Comparison of ENCODE assay signal across 8 mouse cellular contexts in the genomic region with DNA sequence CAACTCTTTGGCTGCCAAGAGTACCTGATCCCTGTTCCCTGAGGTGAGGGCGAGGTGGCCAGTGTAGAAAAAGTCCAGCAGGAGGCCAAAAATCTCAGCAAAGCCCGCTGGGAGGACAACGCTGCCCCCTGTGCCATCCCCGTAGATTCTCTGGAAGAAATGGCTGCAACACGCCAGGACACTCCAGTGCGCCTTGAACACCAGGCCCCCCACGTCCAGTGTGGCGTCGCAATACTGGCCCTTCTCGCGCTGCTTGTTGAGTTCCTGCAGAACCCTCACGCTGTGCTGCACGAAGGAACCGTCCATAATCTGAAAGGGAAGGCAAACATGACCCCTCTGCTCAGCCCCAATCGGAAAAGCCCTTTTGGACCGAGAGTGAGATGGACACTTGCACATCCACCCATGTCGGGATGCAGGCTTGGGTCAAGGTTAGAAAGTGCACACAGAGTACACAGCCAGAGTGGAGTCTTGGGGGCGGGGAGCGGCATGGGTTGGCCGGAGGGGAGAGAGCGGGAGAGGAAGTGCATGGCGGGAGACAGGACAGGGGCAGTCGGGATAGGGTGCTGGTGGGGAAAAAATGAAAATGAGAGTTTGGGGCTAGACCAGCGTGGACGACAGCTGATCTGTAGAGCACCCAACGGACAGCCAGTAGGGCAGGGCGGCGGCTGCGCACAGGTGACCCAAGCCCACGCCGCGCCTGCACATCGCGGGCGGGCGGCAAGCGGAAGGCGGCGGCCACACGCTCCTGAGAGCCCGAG. TPM values are rescaled to one million over a fixed set of nuclear protein-coding genes. Genes with fewer than 3 reads are reported as not detected.
DNase-seq lines count a peak whose midpoint lies in the region; ATAC-seq and TF ChIP-seq lines count a peak whose summit lies in the region.

No protein-coding gene starts in this region.

- no peak for TF ChIP-seq EP300 in MEL (IDR thresholded peaks at IDR 0.05; ENCODE audit: low read depth in 1 of 2, low read length in 2 of 2)

- H3K79me2 ChIP-seq in MEL (ENCODE audit: control insufficient read depth, insufficient read depth, low read length, poor library complexity), result peaks cover 30% of the 10 kb centered on the region

- TF ChIP-seq RAD21 in MEL (IDR thresholded peaks at IDR 0.05; ENCODE audit: low read depth, low read length), result no peak

- H3K36me3 ChIP-seq in MEL (ENCODE audit: control insufficient read depth in 1 of 2, insufficient read depth in 2 of 2, low read length in 2 of 2), result peaks cover 0 to 15% of the 10 kb centered on the region in 2 experiments; a peak in 2 of 4 replicates
- peaks cover 19% of the 10 kb centered on the region for H3K36me3 ChIP-seq in intestine, postnatal 0 days (ENCODE audit: control insufficient read depth, insufficient read depth)

- H3K4me1 ChIP-seq in MEL (ENCODE audit: control insufficient read depth in 1 of 2, insufficient read depth in 2 of 2, low read length in 2 of 2), result peaks cover 0 to 22% of the 10 kb centered on the region in 2 experiments; a peak in 3 of 4 replicates
- peaks cover 3% of the 10 kb centered on the region; the same call in 1 of the 2 replicates for H3K4me1 ChIP-seq in embryonic fibroblast, embryonic 13.5 days (ENCODE audit: control insufficient read depth, insufficient read depth, low read length)
- H3K4me1 ChIP-seq in intestine, postnatal 0 days (replicated peaks; ENCODE audit: control insufficient read depth, insufficient read depth, low read length), result peaks cover 5% of the 10 kb centered on the region

- no peaks in the 10 kb centered on the region for H3K9me3 ChIP-seq in MEL (replicated peaks; ENCODE audit: insufficient read depth, low read length)
- H3K9me3 ChIP-seq in intestine, postnatal 0 days (ENCODE audit: control insufficient read depth), result no peaks in the 10 kb centered on the region

- H3K27ac ChIP-seq in MEL (ENCODE audit: control insufficient read depth, low read depth, low read length), result peak overlapping the region; percentile 37; the same call in 1 of the 2 replicates
- H3K27ac ChIP-seq in embryonic fibroblast, embryonic 13.5 days (ENCODE audit: insufficient read depth, low read length), result no peak overlapping the region
- peak overlapping the region; percentile 75 for H3K27ac ChIP-seq in intestine, postnatal 0 days (ENCODE audit: low read depth, low read length)

- peak; percentile 37 for DNase-seq in gastrocnemius, postnatal 14 days
- DNase-seq in gastrocnemius, adult 8-10 months (ENCODE audit: low spot score in 2 of 2), result no peak
- peak; percentile 53 for DNase-seq in MEL (ENCODE audit: low read depth, low spot score)
- DNase-seq in lung, postnatal 25 days (ENCODE audit: low spot score), result peak; percentile 30
- no peak for DNase-seq in spleen, postnatal 4 days (ENCODE audit: low spot score in 2 of 2)

- ATAC-seq in intestine, postnatal 0 days, result peak; percentile 55
- ATAC-seq in activated CD4-positive, CD25-positive, alpha-beta regulatory T cell, adult 4 months, result no peak

- TF ChIP-seq CTCF in MEL (IDR thresholded peaks at IDR 0.05 in 2 of 3, conservative IDR thresholded peaks at IDR 0.05 in 1 of 3; ENCODE audit: control insufficient read depth in 1 of 3, insufficient read depth in 1 of 3, low read depth in 2 of 3, low read length in 3 of 3, poor library complexity in 1 of 3, severe bottlenecking in 1 of 3), result no peak
- no peak for TF ChIP-seq CTCF in embryonic fibroblast, embryonic 13.5 days (IDR thresholded peaks at IDR 0.05; ENCODE audit: borderline replicate concordance, insufficient read depth, low read length)
- TF ChIP-seq CTCF in intestine, postnatal 0 days (IDR thresholded peaks at IDR 0.05; ENCODE audit: low read depth), result peak; percentile 36

- H3K4me2 ChIP-seq in intestine, postnatal 0 days (replicated peaks; ENCODE audit: low read depth), result peak overlapping the region; percentile 97

- intact Hi-C loops in gastrocnemius, postnatal 14 days (cut with DNase I; ENCODE audit: low total_unique reads), result loop anchor here (2.0 kb wide), 1 partner anchor 44 kb away; no protein-coding TSS in a partner anchor

- TF ChIP-seq POLR2A in MEL (IDR thresholded peaks at IDR 0.05; ENCODE audit: control insufficient read depth in 1 of 2, insufficient read depth in 1 of 2, low read depth in 1 of 2, low read length in 2 of 2, poor library complexity in 1 of 2), result no peak
- TF ChIP-seq POLR2A in embryonic fibroblast, embryonic 13.5 days (IDR thresholded peaks at IDR 0.05; ENCODE audit: low read depth, low read length), result no peak

- 1% methylated on average over 35 of the region's 41 CpGs for WGBS in intestine, postnatal 0 days

- H3K9ac ChIP-seq in MEL (ENCODE audit: control insufficient read depth, low read depth, low read length, poor library complexity, severe bottlenecking), result peak overlapping the region; percentile 84
- peak overlapping the region; percentile 41 for H3K9ac ChIP-seq in intestine, postnatal 0 days (ENCODE audit: low read depth, low read length)

- H3K27me3 ChIP-seq in MEL (ENCODE audit: control insufficient read depth in 1 of 2, insufficient read depth in 2 of 2, low read length in 2 of 2), result no peaks in the 10 kb centered on the region
- no peaks in the 10 kb centered on the region for H3K27me3 ChIP-seq in intestine, postnatal 0 days (replicated peaks; ENCODE audit: control insufficient read depth, insufficient read depth, low read length)

- H3K4me3 ChIP-seq in MEL (ENCODE audit: control insufficient read depth in 1 of 2, insufficient read depth in 1 of 2, low read depth in 2 of 2, low read length in 2 of 2), result peak overlapping the region; percentile 69 to 71
- H3K4me3 ChIP-seq in embryonic fibroblast, embryonic 13.5 days (ENCODE audit: insufficient read depth, low read length), result peak overlapping the region; percentile 90
- H3K4me3 ChIP-seq in intestine, postnatal 0 days (ENCODE audit: low read depth, low read length), result peak overlapping the region; percentile 65

TF ChIP-seq in MEL, 35 proteins besides CTCF, POLR2A, EP300 and RAD21:
- TF ChIP-seq NRF1 (IDR thresholded peaks at IDR 0.05; ENCODE audit: insufficient read depth, low read depth, low read length, poor library complexity, severe bottlenecking), result peak; percentile 56; the same call in 1 of the 2 replicates
- no peak for TF ChIP-seq SIN3A (IDR thresholded peaks at IDR 0.05; ENCODE audit: low read length)

RNA-seq across cellular contexts. Expression of gene Zbtb48, which starts 0.5 kb away (rescaled TPM):
- total RNA-seq in gastrocnemius, postnatal 14 days (2021), result 1 to 10 TPM; 1.8 to 3.3 TPM
- 1 to 10 TPM; 2.3 to 4.8 (median 3.1) TPM for total RNA-seq in gastrocnemius, adult 8-10 months (2022)
- 9.4 and 12.1 TPM in 2 replicates for total RNA-seq in MEL (2012; rRNA removed)
- polyA plus RNA-seq in MEL (2012; ENCODE audit: insufficient read depth in 1 of 2, insufficient read length in 2 of 2, low read depth in 1 of 2, low replicate concordance in 2 of 2, missing spikeins in 1 of 2), result 10 to 100 TPM in 1 of 2 experiments, not detected in 1; 21.4 TPM
- 5.7 and 7.5 TPM in 2 replicates for polyA plus RNA-seq in embryonic fibroblast, embryonic 13.5 days (2011; ENCODE audit: insufficient read length, low read depth, missing spikeins)
- polyA plus RNA-seq in intestine, postnatal 0 days (2015; fragmentation: Nextera tagmentation; extraction: Ambion mirVana), result 6.7 and 7.6 TPM in 2 replicates
- polyA plus RNA-seq in activated CD4-positive, CD25-positive, alpha-beta regulatory T cell, adult 4 months (2017; shearing (Covaris generic)), result 10 to 100 TPM; 14.1 to 22.0 TPM

RNA-seq across cellular contexts. Expression of gene Tas1r1, which starts 11.4 kb away (rescaled TPM):
- total RNA-seq in gastrocnemius, postnatal 14 days (2021), result 1 to 10 TPM in 1 of 2 experiments, under 1 TPM in 1; 0.80 to 1.3 TPM
- total RNA-seq in gastrocnemius, adult 8-10 months (2022), result 1 to 10 TPM in 1 of 4 experiments, under 1 TPM in 3; 0.32 to 1.3 (median 0.66) TPM
- total RNA-seq in MEL (2012; rRNA removed), result 0.12 TPM in 1 of 2 replicates, not detected in the other
- under 1 TPM in 1 of 2 experiments, not detected in 1; 0.21 TPM for polyA plus RNA-seq in MEL (2012; ENCODE audit: insufficient read depth in 1 of 2, insufficient read length in 2 of 2, low read depth in 1 of 2, low replicate concordance in 2 of 2, missing spikeins in 1 of 2)
- not detected in 2 replicates for polyA plus RNA-seq in embryonic fibroblast, embryonic 13.5 days (2011; ENCODE audit: insufficient read length, low read depth, missing spikeins)
- 0.08 TPM in 1 of 2 replicates, not detected in the other for polyA plus RNA-seq in intestine, postnatal 0 days (2015; fragmentation: Nextera tagmentation; extraction: Ambion mirVana)
- polyA plus RNA-seq in activated CD4-positive, CD25-positive, alpha-beta regulatory T cell, adult 4 months (2017; shearing (Covaris generic)), result not detected

RNA-seq across cellular contexts. Expression of gene Nol9, which starts 12.2 kb away (rescaled TPM):
- 1 to 10 TPM; 7.7 to 9.1 TPM for total RNA-seq in gastrocnemius, postnatal 14 days (2021)
- 10 to 100 TPM in 2 of 4 experiments, 1 to 10 TPM in 2; 9.4 to 13.2 (median 10.0) TPM for total RNA-seq in gastrocnemius, adult 8-10 months (2022)
- total RNA-seq in MEL (2012; rRNA removed), result 75.1 and 80.9 TPM in 2 replicates
- 100 to 1,000 TPM in 1 of 2 experiments, 10 to 100 TPM in 1; 80.3 to 114 TPM for polyA plus RNA-seq in MEL (2012; ENCODE audit: insufficient read depth in 1 of 2, insufficient read length in 2 of 2, low read depth in 1 of 2, low replicate concordance in 2 of 2, missing spikeins in 1 of 2)
- polyA plus RNA-seq in embryonic fibroblast, embryonic 13.5 days (2011; ENCODE audit: insufficient read length, low read depth, missing spikeins), result 29.2 and 32.2 TPM in 2 replicates
- 9.7 and 10.7 TPM in 2 replicates for polyA plus RNA-seq in intestine, postnatal 0 days (2015; fragmentation: Nextera tagmentation; extraction: Ambion mirVana)
- 10 to 100 TPM; 11.3 to 14.6 TPM for polyA plus RNA-seq in activated CD4-positive, CD25-positive, alpha-beta regulatory T cell, adult 4 months (2017; shearing (Covaris generic))

RNA-seq across cellular contexts. Expression of gene Klhl21, which starts 18.3 kb away (rescaled TPM):
- 10 to 100 TPM; 26.9 to 31.8 TPM for total RNA-seq in gastrocnemius, postnatal 14 days (2021)
- 100 to 1,000 TPM; 125 to 158 (median 140) TPM for total RNA-seq in gastrocnemius, adult 8-10 months (2022)
- 17.5 and 18.0 TPM in 2 replicates for total RNA-seq in MEL (2012; rRNA removed)
- polyA plus RNA-seq in MEL (2012; ENCODE audit: insufficient read depth in 1 of 2, insufficient read length in 2 of 2, low read depth in 1 of 2, low replicate concordance in 2 of 2, missing spikeins in 1 of 2), result 10 to 100 TPM in 1 of 2 experiments, not detected in 1; 22.5 TPM
- polyA plus RNA-seq in embryonic fibroblast, embryonic 13.5 days (2011; ENCODE audit: insufficient read length, low read depth, missing spikeins), result 10.7 and 13.0 TPM in 2 replicates
- 5.3 and 5.8 TPM in 2 replicates for polyA plus RNA-seq in intestine, postnatal 0 days (2015; fragmentation: Nextera tagmentation; extraction: Ambion mirVana)
- 1 to 10 TPM; 2.2 to 4.2 TPM for polyA plus RNA-seq in activated CD4-positive, CD25-positive, alpha-beta regulatory T cell, adult 4 months (2017; shearing (Covaris generic))

RNA-seq across cellular contexts. Expression of gene Phf13, which starts 30.9 kb away (rescaled TPM):
- total RNA-seq in gastrocnemius, postnatal 14 days (2021), result 1 to 10 TPM; 4.1 to 4.4 TPM
- total RNA-seq in gastrocnemius, adult 8-10 months (2022), result 1 to 10 TPM; 3.9 to 4.8 (median 4.5) TPM
- total RNA-seq in MEL (2012; rRNA removed), result 2.0 and 3.2 TPM in 2 replicates
- polyA plus RNA-seq in MEL (2012; ENCODE audit: insufficient read depth in 1 of 2, insufficient read length in 2 of 2, low read depth in 1 of 2, low replicate concordance in 2 of 2, missing spikeins in 1 of 2), result 1 to 10 TPM in 1 of 2 experiments, not detected in 1; 6.6 TPM
- 21.0 and 23.2 TPM in 2 replicates for polyA plus RNA-seq in embryonic fibroblast, embryonic 13.5 days (2011; ENCODE audit: insufficient read length, low read depth, missing spikeins)
- 10.6 and 11.0 TPM in 2 replicates for polyA plus RNA-seq in intestine, postnatal 0 days (2015; fragmentation: Nextera tagmentation; extraction: Ambion mirVana)
- polyA plus RNA-seq in activated CD4-positive, CD25-positive, alpha-beta regulatory T cell, adult 4 months (2017; shearing (Covaris generic)), result 1 to 10 TPM; 2.3 to 3.0 TPM

Comparison
In these comparisons a context has a peak if more than half of its experiments do, and no peak if none do; other contexts are left out.
1. DNase-seq: peak in gastrocnemius, postnatal 14 days (single experiment), MEL (single experiment) and lung, postnatal 25 days (single experiment); none in gastrocnemius, adult 8-10 months (0 of 2) and spleen, postnatal 4 days (0 of 2).
2. Peak in every context shown above with its lines, with median percentiles within 50 percentile points of each other: H3K4me3 ChIP-seq.